Mouse (Mus musculus): ENCODE data around the gene Lysmd4. TPM values are rescaled to one million over a fixed set of nuclear protein-coding genes. Genes with fewer than 3 reads are reported as not detected.

Gene Lysmd4
- polyA plus RNA-seq, 1 experiment from 2014 or later = 11.9 TPM

DNA sequence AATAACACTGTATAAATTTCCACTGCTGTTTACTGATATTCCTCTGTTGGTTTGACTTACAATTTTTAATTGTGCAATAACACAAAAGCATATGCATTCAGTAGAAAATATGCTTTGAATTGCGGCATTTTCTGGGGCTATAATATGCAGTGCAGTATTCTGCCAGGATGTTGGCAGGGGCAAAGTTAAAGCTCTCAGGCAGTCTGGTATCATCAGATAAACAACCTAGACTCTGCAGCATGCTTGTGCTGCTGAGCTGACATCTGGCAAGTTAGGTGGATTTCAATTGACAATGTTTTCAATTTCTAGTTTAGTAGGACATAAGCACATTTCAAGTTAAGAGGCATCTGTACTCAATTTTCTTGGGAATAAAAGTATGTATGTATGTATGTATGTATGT is 69.0 kb downstream of the Lysmd4 start:
- Histone ChIP-seq H3K4me1 (ENCODE audit: insufficient read depth) (no peaks in the 10 kb centered on the region), H3K9ac (no peak overlapping the region), H3K27ac (ENCODE audit: low read depth) (no peak overlapping the region), H3K4me2 (no peak overlapping the region), H3K9me3 (ENCODE audit: low read depth, low read length) (no peaks in the 10 kb centered on the region), H3K36me3 (ENCODE audit: insufficient read depth) (no peaks in the 10 kb centered on the region), H3K27me3 (ENCODE audit: insufficient read depth, low read length) (no peaks in the 10 kb centered on the region), H3K4me3 (ENCODE audit: low read depth, low read length) (no peak overlapping the region)
- DNase-seq (no peak), ATAC-seq (ENCODE audit: insufficient read depth) (no peak)
- 85% methylated on average over 1 of the region's 1 CpGs for WGBS
- no peak for TF ChIP-seq CTCF (IDR thresholded peaks at IDR 0.05; ENCODE audit: low read depth)

DNA sequence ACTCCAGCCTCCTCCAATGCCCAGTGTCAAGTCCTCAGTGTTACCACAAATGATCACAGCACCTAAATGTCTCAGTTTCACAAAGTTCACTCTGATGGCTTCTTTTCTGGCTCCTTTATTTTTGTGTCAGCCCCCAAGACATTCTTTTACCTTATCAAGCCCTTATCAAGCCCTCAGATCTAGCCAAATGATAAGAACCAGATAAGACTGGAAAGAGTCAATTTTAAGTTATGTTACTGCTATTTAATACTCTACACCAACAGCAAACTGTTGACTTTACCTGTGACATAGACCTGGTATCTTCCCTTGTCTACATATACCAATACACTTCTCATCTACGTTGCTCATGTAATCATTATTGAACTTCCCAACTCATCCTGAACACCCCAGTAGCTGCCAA is 74.1 kb downstream of the Lysmd4 start:
- Histone ChIP-seq H3K36me3 (ENCODE audit: insufficient read depth) (no peaks in the 10 kb centered on the region), H3K9ac (no peak overlapping the region), H3K4me3 (ENCODE audit: low read depth, low read length) (no peak overlapping the region), H3K27me3 (ENCODE audit: insufficient read depth, low read length) (no peaks in the 10 kb centered on the region), H3K27ac (ENCODE audit: low read depth) (no peak overlapping the region), H3K9me3 (ENCODE audit: low read depth, low read length) (no peaks in the 10 kb centered on the region), H3K4me2 (no peak overlapping the region), H3K4me1 (ENCODE audit: insufficient read depth) (no peaks in the 10 kb centered on the region)
- DNase-seq (no peak), ATAC-seq (ENCODE audit: insufficient read depth) (no peak)
- WGBS = 53% methylated on average over 1 of the region's 1 CpGs
- no peak for TF ChIP-seq CTCF (IDR thresholded peaks at IDR 0.05; ENCODE audit: low read depth)

DNA sequence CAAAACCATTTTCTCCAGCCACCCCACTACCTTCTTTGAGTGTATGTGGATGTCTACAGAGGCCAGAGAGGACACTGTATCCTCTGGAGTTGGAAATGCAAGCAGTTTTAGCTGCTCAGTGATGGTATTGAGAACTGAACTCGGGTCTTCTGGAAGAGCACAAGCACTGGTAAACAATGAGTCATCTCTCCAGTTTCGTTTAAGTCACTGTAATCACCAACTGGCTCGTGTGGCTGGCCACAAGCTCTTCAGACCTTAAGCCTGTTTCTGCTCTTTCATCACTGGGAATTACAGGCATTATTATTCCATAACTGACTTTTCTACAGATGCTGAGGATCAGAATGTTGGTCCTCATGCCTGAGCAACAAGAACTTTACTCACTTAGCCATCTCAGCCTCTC is 82.6 kb downstream of the Lysmd4 start:
- no peak for TF ChIP-seq CTCF (IDR thresholded peaks at IDR 0.05; ENCODE audit: low read depth)
- Histone ChIP-seq H3K4me2 (no peak overlapping the region), H3K4me1 (ENCODE audit: insufficient read depth) (no peaks in the 10 kb centered on the region), H3K9ac (no peak overlapping the region), H3K27ac (ENCODE audit: low read depth) (no peak overlapping the region), H3K9me3 (ENCODE audit: low read depth, low read length) (no peaks in the 10 kb centered on the region), H3K4me3 (ENCODE audit: low read depth, low read length) (no peak overlapping the region), H3K27me3 (ENCODE audit: insufficient read depth, low read length) (no peaks in the 10 kb centered on the region), H3K36me3 (ENCODE audit: insufficient read depth) (0 out of 2 replicates have a peak, but pooled peaks cover 6% of the 10 kb centered on the region)
- DNase-seq (no peak), ATAC-seq (ENCODE audit: insufficient read depth) (no peak)
- 65% methylated on average over 3 of the region's 3 CpGs for WGBS

DNA sequence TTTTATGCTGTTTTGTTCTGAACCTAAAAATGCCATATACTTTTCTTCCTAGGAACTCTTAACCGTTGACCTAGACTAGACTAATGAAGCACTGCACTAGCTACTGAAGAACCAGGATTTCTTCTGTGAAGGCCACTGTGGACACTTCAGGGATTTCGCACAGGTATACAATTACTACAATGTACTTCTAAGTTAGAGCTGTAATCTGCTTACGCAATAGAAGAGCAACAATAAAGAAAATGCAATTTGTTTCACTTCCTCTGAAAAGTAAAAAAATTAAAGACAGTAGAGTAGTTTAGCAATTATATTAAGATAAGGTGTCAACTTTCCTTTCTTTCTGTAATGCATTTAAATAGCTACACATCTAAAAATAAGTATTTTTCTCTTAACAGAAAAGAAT is 84.7 kb downstream of the Lysmd4 start:
- Histone ChIP-seq H3K27ac (ENCODE audit: low read depth) (no peak overlapping the region), H3K27me3 (ENCODE audit: insufficient read depth, low read length) (no peaks in the 10 kb centered on the region), H3K36me3 (ENCODE audit: insufficient read depth) (0 out of 2 replicates have a peak, but pooled peaks cover 6% of the 10 kb centered on the region), H3K4me3 (ENCODE audit: low read depth, low read length) (no peak overlapping the region), H3K9me3 (ENCODE audit: low read depth, low read length) (no peaks in the 10 kb centered on the region), H3K4me2 (no peak overlapping the region), H3K4me1 (ENCODE audit: insufficient read depth) (no peaks in the 10 kb centered on the region), H3K9ac (no peak overlapping the region)
- ATAC-seq (ENCODE audit: insufficient read depth) (no peak), DNase-seq (no peak)
- 89% methylated on average over 3 of the region's 3 CpGs for WGBS
- TF ChIP-seq CTCF (IDR thresholded peaks at IDR 0.05; ENCODE audit: low read depth) = no peak

DNA sequence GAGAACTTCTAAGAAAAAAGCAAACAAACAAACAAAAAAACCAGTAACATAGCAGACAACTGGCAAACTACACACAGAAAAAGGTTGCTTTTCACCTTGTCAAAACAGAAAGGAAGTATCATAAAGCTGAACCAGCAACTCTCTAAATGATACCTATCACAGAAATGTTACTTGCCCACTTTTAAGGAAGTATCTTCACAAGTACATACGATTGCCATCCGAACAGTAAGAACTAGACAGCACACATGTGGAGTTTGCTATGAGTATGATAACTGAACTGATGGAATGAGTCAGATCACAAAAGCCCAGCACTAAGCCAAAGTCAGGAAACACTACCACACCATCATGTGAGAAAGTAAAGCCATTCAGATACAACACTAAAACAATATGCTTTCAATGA is 85.8 kb downstream of the Lysmd4 start:
- no peak overlapping the region for H3K9ac ChIP-seq
- no peak for TF ChIP-seq CTCF (IDR thresholded peaks at IDR 0.05; ENCODE audit: low read depth)
- H3K36me3 ChIP-seq (ENCODE audit: insufficient read depth) = 0 out of 2 replicates have a peak, but pooled peaks cover 6% of the 10 kb centered on the region
- H3K4me3 ChIP-seq (ENCODE audit: low read depth, low read length) = no peak overlapping the region
- H3K4me1 ChIP-seq (ENCODE audit: insufficient read depth) = no peaks in the 10 kb centered on the region
- no peak overlapping the region for H3K4me2 ChIP-seq
- H3K27ac ChIP-seq (ENCODE audit: low read depth) = no peak overlapping the region
- no peak for DNase-seq
- H3K9me3 ChIP-seq (ENCODE audit: low read depth, low read length) = no peaks in the 10 kb centered on the region
- 94% methylated on average over 2 of the region's 2 CpGs for WGBS
- no peak for ATAC-seq (ENCODE audit: insufficient read depth)
- no peaks in the 10 kb centered on the region for H3K27me3 ChIP-seq (ENCODE audit: insufficient read depth, low read length)

DNA sequence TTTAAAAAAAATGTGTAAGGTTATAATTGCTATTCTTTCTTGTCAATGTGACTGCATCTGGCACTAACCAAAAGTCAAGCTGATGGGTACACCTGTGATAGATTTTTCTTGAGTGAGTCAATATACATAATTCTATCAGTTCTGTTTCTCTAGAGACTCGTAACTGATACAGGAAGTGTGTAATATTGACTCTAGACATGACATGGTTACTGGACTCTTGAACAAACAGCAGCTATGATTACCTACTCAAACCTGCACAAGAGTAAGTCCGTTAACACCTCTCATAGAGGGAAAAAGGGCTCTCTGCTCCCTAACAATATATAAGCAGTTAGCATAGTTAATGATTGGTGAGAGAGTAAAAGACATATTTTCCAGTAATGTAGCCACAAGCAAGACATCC is 87.8 kb downstream of the Lysmd4 start:
- ATAC-seq (ENCODE audit: insufficient read depth) (no peak), DNase-seq (no peak)
- Histone ChIP-seq H3K27ac (ENCODE audit: low read depth) (no peak overlapping the region), H3K36me3 (ENCODE audit: insufficient read depth) (no peaks in the 10 kb centered on the region), H3K27me3 (ENCODE audit: insufficient read depth, low read length) (no peaks in the 10 kb centered on the region), H3K4me3 (ENCODE audit: low read depth, low read length) (no peak overlapping the region), H3K9me3 (ENCODE audit: low read depth, low read length) (no peaks in the 10 kb centered on the region), H3K9ac (no peak overlapping the region), H3K4me1 (ENCODE audit: insufficient read depth) (no peaks in the 10 kb centered on the region), H3K4me2 (no peak overlapping the region)
- WGBS = 74% methylated on average over 2 of the region's 2 CpGs
- no peak for TF ChIP-seq CTCF (IDR thresholded peaks at IDR 0.05; ENCODE audit: low read depth)

DNA sequence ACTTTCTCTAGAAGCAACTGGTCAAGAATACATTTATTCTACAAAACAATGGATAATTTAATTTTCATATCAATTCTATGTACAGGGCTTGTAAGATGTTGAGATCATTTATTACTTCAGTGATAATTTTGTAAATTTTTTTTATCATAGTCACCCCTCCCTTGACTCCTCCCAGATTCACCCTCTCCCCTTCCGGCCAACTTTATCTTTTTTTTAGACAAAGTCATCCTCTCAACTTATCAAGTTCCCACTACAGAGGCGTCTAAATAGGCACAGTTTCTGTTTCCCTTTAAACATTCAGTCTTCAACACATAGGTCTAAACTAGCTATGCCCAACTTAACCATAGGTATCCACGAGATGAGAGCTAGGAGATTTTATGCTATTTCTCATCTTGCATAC is 90.9 kb downstream of the Lysmd4 start:
- TF ChIP-seq CTCF (IDR thresholded peaks at IDR 0.05; ENCODE audit: low read depth) = no peak
- Histone ChIP-seq H3K4me1 (ENCODE audit: insufficient read depth) (no peaks in the 10 kb centered on the region), H3K27ac (ENCODE audit: low read depth) (no peak overlapping the region), H3K4me3 (ENCODE audit: low read depth, low read length) (no peak overlapping the region), H3K9ac (no peak overlapping the region), H3K4me2 (no peak overlapping the region), H3K27me3 (ENCODE audit: insufficient read depth, low read length) (no peaks in the 10 kb centered on the region), H3K9me3 (ENCODE audit: low read depth, low read length) (no peaks in the 10 kb centered on the region), H3K36me3 (ENCODE audit: insufficient read depth) (no peaks in the 10 kb centered on the region)
- no peak for DNase-seq
- WGBS = 74% methylated on average over 3 of the region's 3 CpGs
- ATAC-seq (ENCODE audit: insufficient read depth) = no peak

DNA sequence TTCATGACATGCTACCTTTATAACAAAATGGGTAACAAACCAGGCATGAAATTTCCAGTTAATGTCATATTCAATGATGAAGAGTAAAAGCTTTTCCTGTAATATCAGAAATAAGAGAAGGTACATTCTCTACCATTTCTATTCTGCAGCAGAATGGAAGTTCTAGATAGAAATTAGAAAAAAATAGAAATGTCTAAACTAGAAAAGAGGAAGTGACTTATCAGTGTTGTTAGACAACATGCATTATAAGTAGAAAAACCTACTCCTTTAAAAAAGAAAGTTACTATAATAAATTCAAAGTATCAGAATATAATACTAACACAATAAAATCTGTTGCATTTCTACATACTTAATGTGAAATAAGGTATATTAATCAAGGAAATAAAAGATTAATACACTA is 96.4 kb downstream of the Lysmd4 start:
- Histone ChIP-seq H3K4me2 (no peak overlapping the region), H3K36me3 (ENCODE audit: insufficient read depth) (no peaks in the 10 kb centered on the region), H3K27me3 (ENCODE audit: insufficient read depth, low read length) (no peaks in the 10 kb centered on the region), H3K9ac (no peak overlapping the region), H3K4me1 (ENCODE audit: insufficient read depth) (no peaks in the 10 kb centered on the region), H3K4me3 (ENCODE audit: low read depth, low read length) (no peak overlapping the region), H3K27ac (ENCODE audit: low read depth) (no peak overlapping the region), H3K9me3 (ENCODE audit: low read depth, low read length) (no peaks in the 10 kb centered on the region)
- ATAC-seq (ENCODE audit: insufficient read depth) (no peak), DNase-seq (no peak)
- TF ChIP-seq CTCF (IDR thresholded peaks at IDR 0.05; ENCODE audit: low read depth) = no peak

Measured in lung, embryonic 14.5 days (tissue).